Mouse (Mus musculus) heart, adult 10 weeks (tissue): Measurements from ENCODE around the gene Hyal2. TPM values are rescaled to one million over a fixed set of nuclear protein-coding genes. Genes with fewer than 3 reads are reported as not detected.

Source experiments
- polyA plus RNA-seq: library from polyadenylated mRNA; stranded (reverse); fragments of 350-450 nt; fragmentation: Illumina TruSeq; extraction: RNeasy Lipid Tissue Mini Kit (QIAGEN cat#74804); gene quantifications from one replicate; pipeline ENCODE4 v1.2.3, GENCODE M21; 2014; ENCODE audit warnings: low read depth, low replicate concordance

Gene Hyal2
- 36.4 TPM for polyA plus RNA-seq

DNA sequence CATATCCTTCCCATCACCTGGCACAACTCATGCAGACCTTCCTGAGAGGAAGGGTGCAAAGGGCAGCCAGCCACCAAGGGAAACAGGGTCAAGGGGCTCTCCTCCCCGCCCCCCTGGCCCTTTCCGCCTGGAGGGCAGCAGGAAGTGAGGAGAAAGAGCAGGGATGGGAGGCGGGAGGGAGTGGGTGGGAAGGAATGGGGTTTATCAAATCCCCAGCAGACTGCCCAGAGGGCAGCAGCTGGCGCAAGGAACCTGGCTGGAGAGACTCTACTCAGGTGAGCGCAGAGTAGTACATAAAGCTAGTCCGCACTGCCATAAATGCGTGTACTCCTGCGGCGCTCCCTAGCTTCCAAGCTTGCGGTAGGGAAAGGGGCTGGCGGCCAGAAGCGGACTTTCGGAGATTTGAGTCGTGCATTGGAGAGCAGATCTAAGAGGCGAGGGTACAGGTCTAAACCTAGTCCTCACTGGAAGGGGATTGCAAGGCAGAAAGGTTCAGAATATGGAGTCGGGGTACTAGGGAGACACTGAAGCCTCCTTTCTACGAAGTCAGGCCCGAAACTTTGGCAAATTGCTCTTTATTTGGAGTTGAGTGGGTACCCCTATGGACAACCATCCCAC, at the start of gene Hyal2:
TSS of gene Hyal2 (plus strand) at position 244 of the 618 bp plus-strand sequence.

GRCm38 (mm10) chr9:107533791-107534407, 33.8 kb upstream of the Hyal2 start, which contains the start of gene Tmem115:
Gene Tmem115 (plus strand): TSS chr9:107533945.

GRCm38 (mm10) chr9:107541474-107542351, 26.0 kb upstream of the Hyal2 start, which contains the start of the genes Cyb561d2 and Nprl2:
Gene Cyb561d2 (minus strand): TSS chr9:107542193.
Gene Nprl2 (plus strand): TSS chr9:107542226.

DNA sequence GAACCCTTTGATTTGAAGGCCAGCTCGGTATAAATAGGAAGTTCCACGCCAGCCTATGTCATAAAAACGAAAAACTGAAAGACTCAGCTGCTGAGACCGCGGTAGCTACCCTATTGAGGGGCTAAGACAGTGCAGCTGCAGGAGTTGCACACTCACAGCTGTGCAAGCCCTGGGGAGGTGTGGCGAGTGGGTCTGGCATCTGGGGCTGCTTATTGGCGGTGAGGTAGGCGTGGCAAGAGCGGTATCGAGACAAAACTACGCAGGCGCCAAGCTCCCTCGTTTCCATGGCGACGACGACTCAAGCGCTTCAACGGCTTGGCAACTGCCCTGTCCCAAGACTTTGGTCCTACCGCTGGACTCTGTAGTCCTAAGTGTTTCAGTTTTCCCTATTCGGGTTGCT, 20.7 kb upstream of the Hyal2 start, which contains the start of gene Zmynd10:
TSS of gene Zmynd10 (plus strand) at position 273 of the 400 bp plus-strand sequence.

GRCm38 (mm10) chr9:107551117-107551889, 16.4 kb upstream of the Hyal2 start, which contains the start of gene Rassf1:
Gene Rassf1 (plus strand): TSS chr9:107551555.

DNA sequence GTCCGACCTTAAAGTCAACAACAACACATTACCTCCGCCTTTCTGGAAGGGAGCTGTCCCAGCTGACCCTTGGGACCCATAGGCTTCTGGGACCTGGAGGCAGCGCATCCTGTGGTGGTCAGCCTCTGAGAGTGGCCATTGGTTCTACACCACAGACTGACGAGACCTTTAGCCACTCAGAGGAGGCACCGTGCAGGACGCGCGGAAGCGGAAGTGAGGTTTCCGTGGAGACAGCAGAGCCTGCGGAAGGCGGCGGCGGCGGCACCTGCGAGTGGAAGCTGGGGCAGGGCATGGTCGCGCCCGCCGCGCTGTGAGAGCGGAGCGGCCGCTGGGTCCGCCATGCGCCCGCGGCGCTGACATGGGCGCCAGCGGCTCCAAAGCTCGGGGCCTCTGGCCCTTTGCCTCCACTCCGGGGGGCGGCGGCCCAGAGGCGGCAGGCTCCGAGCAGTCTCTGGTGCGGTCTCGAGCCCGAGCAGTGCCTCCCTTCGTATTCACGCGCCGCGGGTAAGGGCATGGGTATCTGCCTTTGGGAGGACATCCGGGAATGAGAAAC, 4.6 kb upstream of the Hyal2 start, which contains the start of gene Tusc2:
TSS of gene Tusc2 (plus strand) at position 227 of the 553 bp plus-strand sequence.

GRCm38 (mm10) chr9:107576357-107577107, 8.8 kb downstream of the Hyal2 start, which contains the start of gene Hyal1:
Gene Hyal1 (plus strand): TSS chr9:107576927.

GRCm38 (mm10) chr9:107578587-107578986, 10.8 kb downstream of the Hyal2 start, which contains the start of gene Naa80:
Gene Naa80 (plus strand): TSS chr9:107578887.

DNA sequence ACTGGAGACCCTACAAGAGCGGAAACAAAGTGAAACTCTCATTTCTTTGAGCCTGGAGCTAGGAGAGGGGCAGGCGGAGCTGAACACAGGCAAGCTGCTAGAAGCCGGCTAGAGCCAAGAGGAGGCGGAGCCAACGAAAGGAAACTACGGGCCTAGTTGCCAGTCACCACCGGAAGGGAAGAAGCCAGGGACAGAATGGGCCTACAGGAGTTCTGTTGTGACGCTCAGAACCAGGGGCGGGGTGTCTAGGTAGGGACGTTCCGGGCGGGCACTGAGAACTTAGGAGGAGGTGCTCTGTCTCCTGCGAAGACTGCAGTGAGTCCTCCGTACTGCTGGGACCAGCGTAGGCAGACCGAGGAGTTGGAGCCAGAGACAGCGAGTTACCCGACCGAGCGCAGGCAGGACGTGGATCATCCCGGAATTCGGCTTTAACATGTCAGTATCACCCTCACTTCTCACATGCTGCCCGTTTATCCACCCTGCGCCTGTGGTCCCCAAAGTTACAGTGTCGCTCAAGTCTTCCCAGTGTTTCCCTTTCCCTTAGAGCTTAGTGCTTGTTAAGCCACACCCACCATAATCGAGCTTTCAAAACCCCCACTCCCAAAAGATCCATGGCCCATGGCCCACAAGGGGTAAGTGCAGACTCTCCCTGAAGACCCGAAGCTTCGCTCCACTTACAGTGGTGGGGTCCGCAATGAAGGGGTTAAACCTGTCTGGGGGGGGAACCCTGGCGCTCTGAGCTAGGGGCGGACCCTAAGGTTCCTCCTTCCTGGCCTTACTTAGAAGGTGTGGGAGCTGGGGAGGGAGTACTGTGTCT, 13.0 kb downstream of the Hyal2 start, which contains the start of gene Hyal3:
TSS of gene Hyal3 (plus strand) at position 318 of the 817 bp plus-strand sequence.

GRCm38 (mm10) chr9:107586974-107587832, 19.5 kb downstream of the Hyal2 start, which contains the start of gene Ifrd2:
Gene Ifrd2 (plus strand): TSS chr9:107587642.

GRCm38 (mm10) chr9:107608741-107609432, 41.1 kb downstream of the Hyal2 start, which contains the start of gene Sema3b:
Gene Sema3b (minus strand): TSS chr9:107609229.

Other genes with a start within 250 kb of the Hyal2 start
- gene Hemk1, start 229.6 kb upstream of the Hyal2 start, polyA plus RNA-seq: 23.0 TPM
- 3.7 TPM for gene 6430571L13Rik, start 227.3 kb upstream of the Hyal2 start, polyA plus RNA-seq
- 6.0 TPM for gene Cacna2d2, start 168.3 kb upstream of the Hyal2 start, polyA plus RNA-seq
- 20.9 TPM for gene Tmem115, start 34.0 kb upstream of the Hyal2 start, polyA plus RNA-seq
- 5.5 TPM for gene Cyb561d2, start 25.8 kb upstream of the Hyal2 start, polyA plus RNA-seq
- 25.1 TPM for gene Nprl2, start 25.7 kb upstream of the Hyal2 start, polyA plus RNA-seq
- gene Zmynd10, start 20.6 kb upstream of the Hyal2 start, polyA plus RNA-seq: not detected
- 20.7 TPM for gene Rassf1, start 16.4 kb upstream of the Hyal2 start, polyA plus RNA-seq
- gene Tusc2, start 4.7 kb upstream of the Hyal2 start, polyA plus RNA-seq: 38.5 TPM
- gene Hyal1, start 9.0 kb downstream of the Hyal2 start, polyA plus RNA-seq: 9.7 TPM
- gene Naa80, start 10.9 kb downstream of the Hyal2 start, polyA plus RNA-seq: 22.3 TPM
- not detected for gene Hyal3, start 12.9 kb downstream of the Hyal2 start, polyA plus RNA-seq
- 39.4 TPM for gene Ifrd2, start 19.7 kb downstream of the Hyal2 start, polyA plus RNA-seq
- 26.6 TPM for gene Sema3b, start 41.3 kb downstream of the Hyal2 start, polyA plus RNA-seq
- gene Gnai2, start 67.4 kb downstream of the Hyal2 start, polyA plus RNA-seq: 183 TPM
- gene Slc38a3, start 101.6 kb downstream of the Hyal2 start, polyA plus RNA-seq: 119 TPM
- not detected for gene Gnat1, start 111.8 kb downstream of the Hyal2 start, polyA plus RNA-seq
- gene Sema3f, start 142.5 kb downstream of the Hyal2 start, polyA plus RNA-seq: 15.1 TPM
- 79.8 TPM for gene Rbm5, start 203.1 kb downstream of the Hyal2 start, polyA plus RNA-seq